Mouse (Mus musculus): ENCODE results near the gene Ifna13. TPM values are rescaled to one million over a fixed set of nuclear protein-coding genes. Genes with fewer than 3 reads are reported as not detected.

Ifna13 gene
- not detected in 2 replicates for polyA plus RNA-seq (2015; fragmentation: Nextera tagmentation; extraction: Ambion mirVana)

GRCm38 (mm10) chr4:88644359-88644758 lies at the start of gene Ifna13:
TSS of gene Ifna13 (minus strand) at chr4:88644459.
- ATAC-seq (ENCODE audit: low read depth): no peak

GRCm38 (mm10) chr4:88693392-88693791 lies 49.1 kb upstream of the Ifna13 start:
- no peak overlapping the region for H3K27ac ChIP-seq (replicated peaks)
- no peaks in the 10 kb centered on the region for H3K4me1 ChIP-seq (replicated peaks)
- H3K9me3 ChIP-seq: no peaks in the 10 kb centered on the region
- H3K4me3 ChIP-seq: no peak overlapping the region
- H3K27me3 ChIP-seq: 0 out of 2 replicates have a peak, but pooled peaks cover 3% of the 10 kb centered on the region
- no peak for ATAC-seq (ENCODE audit: low read depth)
- no peak overlapping the region for H3K9ac ChIP-seq
- H3K4me2 ChIP-seq: no peak overlapping the region
- no peaks in the 10 kb centered on the region for H3K36me3 ChIP-seq
- 84% methylated on average over 2 of the region's 2 CpGs for WGBS

More at GRCm38 (mm10) chr4:88644359-88644758, at the start of gene Ifna13:
- WGBS: 72% methylated on average over 2 of the region's 2 CpGs
- Histone ChIP-seq H3K36me3 (no peaks in the 10 kb centered on the region), H3K4me1 (replicated peaks) (no peaks in the 10 kb centered on the region), H3K9me3 (no peaks in the 10 kb centered on the region), H3K4me3 (no peak within 1 kb of the TSS), H3K27me3 (no peaks in the 10 kb centered on the region), H3K9ac (no peak within 1 kb of the TSS), H3K4me2 (no peak within 1 kb of the TSS), H3K27ac (replicated peaks) (no peak within 1 kb of the TSS)

GRCm38 (mm10) chr4:88692537-88692936 lies 48.3 kb upstream of the Ifna13 start:
- WGBS: 88% methylated on average over 1 of the region's 1 CpGs
- Histone ChIP-seq H3K9me3 (no peaks in the 10 kb centered on the region), H3K4me1 (replicated peaks) (no peaks in the 10 kb centered on the region), H3K27me3 (0 out of 2 replicates have a peak, but pooled peaks cover 3% of the 10 kb centered on the region), H3K27ac (replicated peaks) (no peak overlapping the region), H3K4me2 (no peak overlapping the region), H3K36me3 (no peaks in the 10 kb centered on the region), H3K9ac (no peak overlapping the region), H3K4me3 (no peak overlapping the region)
- no peak for ATAC-seq (ENCODE audit: low read depth)

- Histone ChIP-seq H3K27ac (replicated peaks) (no peak within 1 kb of the TSS), H3K4me2 (no peak within 1 kb of the TSS), H3K4me3 (no peak within 1 kb of the TSS), H3K9ac (no peak within 1 kb of the TSS), H3K27me3 (0 out of 2 replicates have a peak, but pooled peaks cover 3% of the 10 kb centered on the region), H3K36me3 (no peaks in the 10 kb centered on the region), H3K9me3 (no peaks in the 10 kb centered on the region), H3K4me1 (replicated peaks) (no peaks in the 10 kb centered on the region)
- ATAC-seq (ENCODE audit: low read depth): no peak
- 64% methylated on average over 2 of the region's 2 CpGs for WGBS
These were observed 47.0 kb upstream of the Ifna13 start, which contains the start of gene Ifnab for GRCm38 (mm10) chr4:88691259-88691658. TSS of gene Ifnab (minus strand) at chr4:88691359.

GRCm38 (mm10) chr4:88683812-88684211 lies 39.6 kb upstream of the Ifna13 start, which contains the start of gene Ifna2:
TSS of gene Ifna2 (minus strand) at chr4:88683912.
- 94% methylated on average over 1 of the region's 1 CpGs for WGBS
- no peaks in the 10 kb centered on the region for H3K36me3 ChIP-seq

GRCm38 (mm10) chr4:88681353-88681752 lies 37.1 kb upstream of the Ifna13 start:
- Histone ChIP-seq H3K27ac (replicated peaks) (no peak overlapping the region), H3K9ac (no peak overlapping the region), H3K4me3 (no peak overlapping the region), H3K4me2 (no peak overlapping the region), H3K36me3 (no peaks in the 10 kb centered on the region), H3K4me1 (replicated peaks) (no peaks in the 10 kb centered on the region), H3K27me3 (no peaks in the 10 kb centered on the region), H3K9me3 (no peaks in the 10 kb centered on the region)
- 78% methylated on average over 3 of the region's 3 CpGs for WGBS
- no peak for ATAC-seq (ENCODE audit: low read depth)

More at GRCm38 (mm10) chr4:88683812-88684211, 39.6 kb upstream of the Ifna13 start, which contains the start of gene Ifna2:
- H3K27me3 ChIP-seq: no peaks in the 10 kb centered on the region
- no peak within 1 kb of the TSS for H3K9ac ChIP-seq
- H3K4me3 ChIP-seq: no peak within 1 kb of the TSS
- no peak for ATAC-seq (ENCODE audit: low read depth)
- no peak within 1 kb of the TSS for H3K27ac ChIP-seq (replicated peaks)
- no peaks in the 10 kb centered on the region for H3K9me3 ChIP-seq
- H3K4me1 ChIP-seq (replicated peaks): no peaks in the 10 kb centered on the region
- H3K4me2 ChIP-seq: no peak within 1 kb of the TSS

- no peak overlapping the region for H3K4me3 ChIP-seq
- no peaks in the 10 kb centered on the region for H3K4me1 ChIP-seq (replicated peaks)
- no peak overlapping the region for H3K4me2 ChIP-seq
- 54% methylated on average over 8 of the region's 8 CpGs for WGBS
- no peaks in the 10 kb centered on the region for H3K27me3 ChIP-seq
- H3K27ac ChIP-seq (replicated peaks): no peak overlapping the region
- H3K9ac ChIP-seq: no peak overlapping the region
- no peaks in the 10 kb centered on the region for H3K36me3 ChIP-seq
- no peak for ATAC-seq (ENCODE audit: low read depth)
- no peaks in the 10 kb centered on the region for H3K9me3 ChIP-seq
These were observed 36.1 kb upstream of the Ifna13 start for GRCm38 (mm10) chr4:88680362-88680761.

- no peak within 1 kb of the TSS for H3K9ac ChIP-seq
- H3K9me3 ChIP-seq: no peaks in the 10 kb centered on the region
- 88% methylated on average over 1 of the region's 1 CpGs for WGBS
- no peak for ATAC-seq (ENCODE audit: low read depth)
- no peak within 1 kb of the TSS for H3K4me3 ChIP-seq
- H3K27ac ChIP-seq (replicated peaks): no peak within 1 kb of the TSS
- H3K27me3 ChIP-seq: no peaks in the 10 kb centered on the region
- no peaks in the 10 kb centered on the region for H3K4me1 ChIP-seq (replicated peaks)
- no peak within 1 kb of the TSS for H3K4me2 ChIP-seq
- H3K36me3 ChIP-seq: no peaks in the 10 kb centered on the region
These were observed 32.6 kb upstream of the Ifna13 start, which contains the start of gene Ifna16 for GRCm38 (mm10) chr4:88676824-88677223. TSS of gene Ifna16 (minus strand) at chr4:88676924.

GRCm38 (mm10) chr4:88655461-88655860 lies 11.2 kb upstream of the Ifna13 start:
- Histone ChIP-seq H3K4me1 (replicated peaks) (no peaks in the 10 kb centered on the region), H3K4me3 (no peak overlapping the region), H3K9ac (no peak overlapping the region), H3K27ac (replicated peaks) (no peak overlapping the region), H3K27me3 (no peaks in the 10 kb centered on the region), H3K36me3 (no peaks in the 10 kb centered on the region), H3K4me2 (no peak overlapping the region), H3K9me3 (no peaks in the 10 kb centered on the region)
- no peak for ATAC-seq (ENCODE audit: low read depth)
- 48% methylated on average over 1 of the region's 1 CpGs for WGBS

GRCm38 (mm10) chr4:88653644-88654043 lies 9.4 kb upstream of the Ifna13 start:
- Histone ChIP-seq H3K4me2 (no peak overlapping the region), H3K27me3 (no peaks in the 10 kb centered on the region), H3K27ac (replicated peaks) (no peak overlapping the region), H3K4me1 (replicated peaks) (no peaks in the 10 kb centered on the region), H3K9ac (no peak overlapping the region), H3K9me3 (no peaks in the 10 kb centered on the region), H3K4me3 (no peak overlapping the region), H3K36me3 (no peaks in the 10 kb centered on the region)
- ATAC-seq (ENCODE audit: low read depth): no peak
- WGBS: 78% methylated on average over 3 of the region's 3 CpGs

- 35% methylated on average over 2 of the region's 2 CpGs for WGBS
- Histone ChIP-seq H3K9me3 (no peaks in the 10 kb centered on the region), H3K36me3 (no peaks in the 10 kb centered on the region), H3K4me2 (no peak overlapping the region), H3K4me3 (no peak overlapping the region), H3K27ac (replicated peaks) (no peak overlapping the region), H3K27me3 (no peaks in the 10 kb centered on the region), H3K9ac (no peak overlapping the region), H3K4me1 (replicated peaks) (no peaks in the 10 kb centered on the region)
- no peak for ATAC-seq (ENCODE audit: low read depth)
These were observed 1.7 kb downstream of the Ifna13 start for GRCm38 (mm10) chr4:88642526-88642925.

GRCm38 (mm10) chr4:88641077-88641831 lies 3.0 kb downstream of the Ifna13 start:
- Histone ChIP-seq H3K27me3 (no peaks in the 10 kb centered on the region), H3K36me3 (no peaks in the 10 kb centered on the region), H3K4me2 (peak overlapping the region; percentile 46), H3K9me3 (no peaks in the 10 kb centered on the region), H3K9ac (peak overlapping the region; percentile 31; the same call in 1 of the 2 replicates), H3K27ac (replicated peaks) (no peak overlapping the region), H3K4me1 (replicated peaks) (no peaks in the 10 kb centered on the region), H3K4me3 (peak overlapping the region; percentile 26)
- peak; percentile 93 for ATAC-seq (ENCODE audit: low read depth)
- whole genome bisulfite sequencing: 17% methylated on average over 11 of the region's 11 CpGs

Measured in neural tube, embryonic 13.5 days (tissue).